Mouse (Mus musculus) left cerebral cortex, postnatal 14 days (tissue): ENCODE data around the gene Cwc22. TPM values are rescaled to one million over a fixed set of nuclear protein-coding genes. Genes with fewer than 3 reads are reported as not detected.

Source experiments
- total RNA-seq, 2 experiments: library from RNA; stranded (reverse); gene quantifications; 2 replicates each; pipeline ENCODE4 v1.2.3; 2021

Gene Cwc22
- total RNA-seq, 2 experiments from 2014 or later, result 20.5 to 21.5 TPM

Other genes with a start within 250 kb of the Cwc22 start
- 10 to 100 TPM; 46.9 to 48.8 TPM for gene Zfp385b, start 126.7 kb downstream of the Cwc22 start, total RNA-seq